Mouse (Mus musculus) layer of hippocampus, adult 2 months (tissue): ENCODE results near the gene Cdc42bpg. TPM values are rescaled to one million over a fixed set of nuclear protein-coding genes. Genes with fewer than 3 reads are reported as not detected.
"Not testable (repeated sequence)": the region's sequence is repeated elsewhere in the genome, so short reads cannot be mapped to it uniquely, and the experiment has no call there.

ENCODE experiments used
- DNase-seq, 2 experiments: peaks; one replicate each; pipeline ENCODE4 v3.0.0; 2022; ENCODE audit warnings: low spot score in 2 of 2
- H3K27ac ChIP-seq: fragments of 200-600 bp; 2 replicates; pipeline ENCODE4 v1.8.1; 2022
- H3K4me3 ChIP-seq: fragments of 200-600 bp; 2 replicates; pipeline ENCODE4 v1.8.1; 2022; ENCODE audit warnings: mild to moderate bottlenecking
- CTCF ChIP-seq: fragments of 200-600 bp; conservative IDR thresholded peaks from 2 replicates; pipeline ENCODE4 v1.8.1; 2022; ENCODE audit warnings: antibody characterized with exemption, mild to moderate bottlenecking, moderate library complexity
- total RNA-seq, 2 experiments: library from RNA; stranded (reverse); gene quantifications; 2 replicates each; pipeline ENCODE4 v1.2.3; 2021

The Cdc42bpg gene
- total RNA-seq, 2 experiments from 2014 or later = 5.0 to 5.6 TPM

- H3K4me3 ChIP-seq = no peak overlapping the region
- no peak for TF ChIP-seq CTCF
- peak overlapping the region; percentile 36; the same call in 1 of the 2 replicates for H3K27ac ChIP-seq
- no peak for DNase-seq
Observed at GRCm38 (mm10) chr19:6307733-6308531, 1.7 kb downstream of the Cdc42bpg start.

- Histone ChIP-seq H3K4me3 (no peak overlapping the region), H3K27ac (no peak overlapping the region)
- no peak for TF ChIP-seq CTCF
- no peak for DNase-seq
Observed at GRCm38 (mm10) chr19:6310181-6310580, 3.9 kb downstream of the Cdc42bpg start.

- not testable (repeated sequence) for H3K27ac ChIP-seq
Observed at GRCm38 (mm10) chr19:6311783-6312182, 5.5 kb downstream of the Cdc42bpg start.

GRCm38 (mm10) chr19:6313796-6314195 lies 7.5 kb downstream of the Cdc42bpg start:
- no peak for TF ChIP-seq CTCF
- DNase-seq = no peak
- Histone ChIP-seq H3K27ac (no peak overlapping the region), H3K4me3 (no peak overlapping the region)

More at GRCm38 (mm10) chr19:6311783-6312182, 5.5 kb downstream of the Cdc42bpg start:
- not testable (repeated sequence) for H3K4me3 ChIP-seq, DNase-seq

- no peak for DNase-seq
- no peak for TF ChIP-seq CTCF
- H3K4me3 ChIP-seq = no peak overlapping the region
- no peak overlapping the region for H3K27ac ChIP-seq
Observed at GRCm38 (mm10) chr19:6314513-6314912, 8.3 kb downstream of the Cdc42bpg start.

- Histone ChIP-seq H3K27ac (no peak overlapping the region), H3K4me3 (no peak overlapping the region)
- no peak for TF ChIP-seq CTCF
- DNase-seq = no peak
Observed at GRCm38 (mm10) chr19:6315573-6315972, 9.3 kb downstream of the Cdc42bpg start.

GRCm38 (mm10) chr19:6318145-6318544 lies 11.9 kb downstream of the Cdc42bpg start:
- H3K27ac ChIP-seq = no peak overlapping the region
- H3K4me3 ChIP-seq = no peak overlapping the region
- no peak for DNase-seq
- no peak for TF ChIP-seq CTCF

GRCm38 (mm10) chr19:6321358-6321757 lies 15.1 kb downstream of the Cdc42bpg start:
- no peak overlapping the region for H3K27ac ChIP-seq
- no peak for TF ChIP-seq CTCF
- DNase-seq = no peak
- H3K4me3 ChIP-seq = no peak overlapping the region

- no peak overlapping the region for H3K4me3 ChIP-seq
- no peak for TF ChIP-seq CTCF
- H3K27ac ChIP-seq = no peak overlapping the region
- DNase-seq = no peak
Observed at GRCm38 (mm10) chr19:6321786-6322621, 15.7 kb downstream of the Cdc42bpg start.

GRCm38 (mm10) chr19:6324751-6325150 lies 18.5 kb downstream of the Cdc42bpg start:
- DNase-seq = no peak
- TF ChIP-seq CTCF = no peak
- Histone ChIP-seq H3K27ac (no peak overlapping the region), H3K4me3 (no peak overlapping the region)

GRCm38 (mm10) chr19:6331178-6331577 lies 24.9 kb downstream of the Cdc42bpg start:
- no peak overlapping the region for H3K27ac ChIP-seq
- DNase-seq = no peak
- no peak overlapping the region for H3K4me3 ChIP-seq
- TF ChIP-seq CTCF = no peak

GRCm38 (mm10) chr19:6331719-6332516 lies 25.7 kb downstream of the Cdc42bpg start:
- Histone ChIP-seq H3K4me3 (peak overlapping the region; percentile 12; the same call in 1 of the 2 replicates), H3K27ac (peak overlapping the region; percentile 54)
- TF ChIP-seq CTCF = peak; percentile 98
- DNase-seq = peak; percentile 52 to 77
